ENCODE assay signal across 8 mouse cellular contexts in the genomic region with DNA sequence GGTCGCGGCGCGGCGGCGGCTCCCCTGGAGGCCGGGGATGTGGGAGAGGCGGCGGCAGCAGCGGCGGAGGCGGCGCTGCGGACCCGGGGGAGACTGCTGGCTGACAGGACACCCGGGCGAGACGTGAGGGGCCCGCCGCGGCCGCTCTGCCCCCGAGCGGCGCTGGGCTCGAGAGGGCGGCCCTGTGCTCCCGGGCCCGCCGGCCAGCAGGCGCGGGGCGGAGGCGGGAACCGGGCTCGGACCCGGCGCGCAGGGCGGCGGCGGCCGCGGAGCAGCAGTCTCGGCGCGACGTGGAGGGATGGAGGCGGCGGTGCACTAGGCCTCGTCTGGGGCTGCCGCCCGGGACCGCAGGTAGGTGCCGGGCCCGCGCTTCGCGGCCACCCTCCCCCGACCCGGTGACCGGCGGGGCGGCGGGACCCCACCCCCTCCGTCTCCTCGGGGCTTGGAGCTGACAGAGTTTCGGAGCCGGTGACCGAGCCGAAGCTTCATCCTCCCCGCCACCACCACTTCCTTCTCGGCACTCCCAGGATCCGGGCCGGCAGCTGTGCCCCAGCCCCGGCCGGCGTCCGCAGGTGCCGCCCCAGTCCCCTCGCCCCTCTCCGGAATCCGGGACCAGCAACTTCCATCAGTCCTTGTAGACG. TPM values are rescaled to one million over a fixed set of nuclear protein-coding genes. Genes with fewer than 3 reads are reported as not detected.
DNase-seq lines count a peak whose midpoint lies in the region; ATAC-seq and TF ChIP-seq lines count a peak whose summit lies in the region.

Gene Vps54 (plus strand): TSS at position 261 of the 641 bp plus-strand sequence.

- WGBS in forebrain, embryonic 15.5 days = 1% methylated on average over 44 of the region's 84 CpGs
- under 1% methylated on average over 53 of the region's 84 CpGs for WGBS in lung, embryonic 15.5 days
- WGBS in olfactory bulb, adult 2 months = 3% methylated on average over 84 of the region's 84 CpGs

- no peaks in the 10 kb centered on the region for H3K9me3 ChIP-seq in ES-Bruce4 (replicated peaks; ENCODE audit: control insufficient read depth, insufficient read depth, low read length, poor library complexity, severe bottlenecking)
- no peaks in the 10 kb centered on the region for H3K9me3 ChIP-seq in forebrain, embryonic 15.5 days
- no peaks in the 10 kb centered on the region for H3K9me3 ChIP-seq in lung, embryonic 15.5 days

- peak within 1 kb of the TSS; percentile 64 for H3K4me2 ChIP-seq in forebrain, embryonic 15.5 days (replicated peaks)
- peak within 1 kb of the TSS; percentile 69 for H3K4me2 ChIP-seq in lung, embryonic 15.5 days

- no peak for TF ChIP-seq CTCF in ES-Bruce4 (IDR thresholded peaks at IDR 0.05; ENCODE audit: low read depth, low read length)
- no peak for TF ChIP-seq CTCF in layer of hippocampus, adult 2 months (conservative IDR thresholded peaks at IDR 0.05)
- no peak for TF ChIP-seq CTCF in olfactory bulb, adult 2 months (IDR thresholded peaks at IDR 0.05; ENCODE audit: insufficient read depth, low read depth, low read length)

- peak; percentile 27 for DNase-seq in c-Kit-positive CD71-positive TER-119-positive erythroid progenitor cells, embryonic 14.5 days (ENCODE audit: low spot score)
- peak; percentile 40 for DNase-seq in heart, postnatal 25 days (ENCODE audit: low spot score)
- peak; percentile 18 to 33 for DNase-seq in layer of hippocampus, adult 2 months (ENCODE audit: low spot score in 2 of 2)
- DNase-seq in thymus, postnatal 14 days = peak; percentile 75

- TF ChIP-seq EP300 in ES-Bruce4 (IDR thresholded peaks at IDR 0.05; ENCODE audit: insufficient read depth, low read depth, low read length) = no peak

- intact Hi-C loops in heart, postnatal 25 days (cut with DNase I) = loop anchor here (10.0 kb wide), 1 partner anchor 694 kb away; the partner anchor contains the start of gene Sertad2

- peak within 1 kb of the TSS; percentile 73 for H3K4me3 ChIP-seq in ES-Bruce4 (ENCODE audit: low read depth, low read length)
- H3K4me3 ChIP-seq in forebrain, embryonic 15.5 days = peak within 1 kb of the TSS; percentile 84
- H3K4me3 ChIP-seq in layer of hippocampus, adult 2 months = peak within 1 kb of the TSS; percentile 78
- H3K4me3 ChIP-seq in lung, embryonic 15.5 days = peak within 1 kb of the TSS; percentile 96
- H3K4me3 ChIP-seq in olfactory bulb, adult 2 months (ENCODE audit: insufficient read depth, low read depth, low read length) = peak within 1 kb of the TSS; percentile 97

- peak within 1 kb of the TSS; percentile 79 for H3K27ac ChIP-seq in ES-Bruce4 (ENCODE audit: insufficient read depth, low read length)
- H3K27ac ChIP-seq in forebrain, embryonic 15.5 days (replicated peaks) = peak within 1 kb of the TSS; percentile 94
- H3K27ac ChIP-seq in layer of hippocampus, adult 2 months = peak within 1 kb of the TSS; percentile 97
- peak within 1 kb of the TSS; percentile 95 for H3K27ac ChIP-seq in lung, embryonic 15.5 days
- H3K27ac ChIP-seq in olfactory bulb, adult 2 months (ENCODE audit: insufficient read depth, low read depth, low read length) = peak within 1 kb of the TSS; percentile 92

- no peaks in the 10 kb centered on the region; the same call in 1 of the 2 replicates for H3K36me3 ChIP-seq in ES-Bruce4 (ENCODE audit: control insufficient read depth, insufficient read depth, low read length, poor library complexity, severe bottlenecking)
- no peaks in the 10 kb centered on the region for H3K36me3 ChIP-seq in forebrain, embryonic 15.5 days
- no peaks in the 10 kb centered on the region for H3K36me3 ChIP-seq in lung, embryonic 15.5 days

- H3K27me3 ChIP-seq in ES-Bruce4 (ENCODE audit: control insufficient read depth, insufficient read depth, low read length, poor library complexity, severe bottlenecking) = no peaks in the 10 kb centered on the region
- H3K27me3 ChIP-seq in forebrain, embryonic 15.5 days = no peaks in the 10 kb centered on the region
- no peaks in the 10 kb centered on the region for H3K27me3 ChIP-seq in lung, embryonic 15.5 days

- no peak for TF ChIP-seq POLR2A in ES-Bruce4 (IDR thresholded peaks at IDR 0.05; ENCODE audit: insufficient read depth, low read length)
- TF ChIP-seq POLR2A in olfactory bulb, adult 2 months (IDR thresholded peaks at IDR 0.05; ENCODE audit: insufficient read depth, low read depth, low read length) = no peak; the same call in 1 of the 2 replicates

- H3K4me1 ChIP-seq in ES-Bruce4 (ENCODE audit: control insufficient read depth, insufficient read depth, low read length) = peaks cover 10% of the 10 kb centered on the region
- H3K4me1 ChIP-seq in forebrain, embryonic 15.5 days = peaks cover 18% of the 10 kb centered on the region
- peaks cover 22% of the 10 kb centered on the region for H3K4me1 ChIP-seq in lung, embryonic 15.5 days
- no peaks in the 10 kb centered on the region for H3K4me1 ChIP-seq in olfactory bulb, adult 2 months (ENCODE audit: control insufficient read depth, insufficient read depth, low read length)

- ATAC-seq in forebrain, embryonic 15.5 days (replicated peaks) = peak; percentile 90
- peak; percentile 80 for ATAC-seq in lung, embryonic 15.5 days (ENCODE audit: borderline replicate concordance, extremely low read depth, low FRiP score, low TSS enrichment)

- H3K9ac ChIP-seq in ES-Bruce4 (ENCODE audit: low read depth, poor library complexity, severe bottlenecking) = peak within 1 kb of the TSS; percentile 99
- H3K9ac ChIP-seq in forebrain, embryonic 15.5 days (replicated peaks) = peak within 1 kb of the TSS; percentile 91
- H3K9ac ChIP-seq in lung, embryonic 15.5 days = peak within 1 kb of the TSS; percentile 98

RNA-seq across cellular contexts. Expression of gene Vps54, which starts in this region (rescaled TPM):
- 95.6 and 98.5 TPM in 2 replicates for polyA plus RNA-seq in ES-Bruce4 (2011; ENCODE audit: insufficient read depth, insufficient read length, low read depth, missing spikeins)
- 10.1 and 11.0 TPM in 2 replicates for polyA plus RNA-seq in forebrain, embryonic 15.5 days (2015; fragmentation: Nextera tagmentation; extraction: Ambion mirVana)
- total RNA-seq in heart, postnatal 25 days (2021) = 10 to 100 TPM; 18.0 to 18.2 TPM
- total RNA-seq in layer of hippocampus, adult 2 months (2021) = 10 to 100 TPM; 27.1 to 28.4 TPM
- polyA plus RNA-seq in lung, embryonic 15.5 days (2015; fragmentation: Nextera tagmentation; extraction: Ambion mirVana) = 12.3 and 13.6 TPM in 2 replicates
- polyA plus RNA-seq in olfactory bulb, adult 2 months (2012; ENCODE audit: insufficient read depth, insufficient read length, low replicate concordance, missing spikeins) = not detected in 2 replicates

Comparison
In these comparisons a context has a peak if more than half of its experiments do, and no peak if none do; other contexts are left out.
1. Peak in every context shown above with its lines: DNase-seq, ATAC-seq, H3K4me3 ChIP-seq and H3K27ac ChIP-seq.